Mouse (Mus musculus) kidney, embryonic 16.5 days (tissue): Measurements from ENCODE around the gene Stat4. TPM values are rescaled to one million over a fixed set of nuclear protein-coding genes. Genes with fewer than 3 reads are reported as not detected.

ENCODE experiments used
- ATAC-seq: fragments of 200-750 bp; cut with Nextera tagmentation; 2 replicates; pipeline ENCODE4 v1.8.0; 2017; ENCODE audit warnings: moderate TSS enrichment; ENCODE audit not compliant: low FRiP score, low TSS enrichment
- H3K27ac ChIP-seq: fragments of 300-500 bp; sonication (generic); 2 replicates; pipeline ENCODE4 v1.5.1; 2014; ENCODE audit warnings: low read length
- H3K27me3 ChIP-seq: fragments of 300-500 bp; sonication (generic); 2 replicates; pipeline ENCODE4 v1.6.1; 2014; ENCODE audit warnings: low read length, control low read depth, mixed read lengths; ENCODE audit not compliant: insufficient read depth
- H3K36me3 ChIP-seq: fragments of 300-500 bp; sonication (generic); 2 replicates; pipeline ENCODE4 v1.6.1; 2014; ENCODE audit warnings: low read length, control low read depth, mixed read lengths; ENCODE audit not compliant: insufficient read depth
- H3K4me1 ChIP-seq: fragments of 300-500 bp; sonication (generic); 2 replicates; pipeline ENCODE4 v1.6.1; 2014; ENCODE audit warnings: low read length, control low read depth, mixed read lengths; ENCODE audit not compliant: insufficient read depth
- H3K4me2 ChIP-seq: fragments of 300-500 bp; sonication (generic); replicated peaks from 2 replicates; pipeline ENCODE4 v1.6.1; 2014; ENCODE audit warnings: low read depth, low read length
- H3K4me3 ChIP-seq: fragments of 300-500 bp; sonication (generic); 2 replicates; pipeline ENCODE4 v1.5.1; 2014; ENCODE audit warnings: mild to moderate bottlenecking, low read length
- H3K9ac ChIP-seq: fragments of 300-500 bp; sonication (generic); replicated peaks from 2 replicates; pipeline ENCODE4 v1.6.1; 2014; ENCODE audit warnings: low read length
- H3K9me3 ChIP-seq: fragments of 300-500 bp; sonication (generic); 2 replicates; pipeline ENCODE4 v1.6.1; 2016; ENCODE audit warnings: low read length, control low read depth
- WGBS: fragments of 180-500 bp; shearing (Covaris S2); extraction: QIAGEN DNeasy Blood & Tissue Kit; methylation state at CpG from one replicate; pipeline ENCODE4 v1.1.7; 2014; 5-methylcytosine and 5-hydroxymethylcytosine counted together
- polyA plus RNA-seq: library from polyadenylated mRNA; unstranded; fragments of >200 nt; fragmentation: Nextera tagmentation; extraction: Ambion mirVana; gene quantifications from 2 replicates; pipeline ENCODE4 v1.2.1, GENCODE M21; 2015

The Stat4 gene
- polyA plus RNA-seq, 1 experiment from 2014 or later: 1.2 TPM

DNA sequence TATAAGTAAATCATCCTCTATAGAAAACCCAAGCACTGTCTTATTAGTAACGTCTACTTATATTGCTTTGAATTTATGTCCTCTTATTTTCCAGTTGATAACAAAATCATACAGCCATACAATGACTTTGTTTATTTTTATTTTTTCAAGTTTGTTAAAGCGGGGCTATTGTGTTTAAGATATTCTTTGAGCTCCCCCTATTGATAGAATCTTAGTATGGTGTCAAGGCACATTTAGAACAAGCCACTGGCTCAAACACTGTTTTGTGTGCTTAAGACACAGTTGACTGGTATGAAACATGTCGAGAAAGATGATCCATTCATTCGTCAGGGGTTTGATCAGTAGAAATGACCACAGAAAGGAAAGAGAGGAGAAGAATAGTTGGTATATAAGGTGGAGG lies 99.3 kb downstream of the Stat4 start:
- no peaks in the 10 kb centered on the region for H3K27me3 ChIP-seq
- no peak overlapping the region for H3K4me3 ChIP-seq
- no peak for ATAC-seq
- H3K4me1 ChIP-seq: no peaks in the 10 kb centered on the region
- no peaks in the 10 kb centered on the region for H3K36me3 ChIP-seq
- no peaks in the 10 kb centered on the region for H3K9me3 ChIP-seq
- H3K4me2 ChIP-seq: no peak overlapping the region
- H3K27ac ChIP-seq: no peak overlapping the region
- H3K9ac ChIP-seq: no peak overlapping the region
- WGBS: 23% methylated on average over 4 of the region's 4 CpGs

DNA sequence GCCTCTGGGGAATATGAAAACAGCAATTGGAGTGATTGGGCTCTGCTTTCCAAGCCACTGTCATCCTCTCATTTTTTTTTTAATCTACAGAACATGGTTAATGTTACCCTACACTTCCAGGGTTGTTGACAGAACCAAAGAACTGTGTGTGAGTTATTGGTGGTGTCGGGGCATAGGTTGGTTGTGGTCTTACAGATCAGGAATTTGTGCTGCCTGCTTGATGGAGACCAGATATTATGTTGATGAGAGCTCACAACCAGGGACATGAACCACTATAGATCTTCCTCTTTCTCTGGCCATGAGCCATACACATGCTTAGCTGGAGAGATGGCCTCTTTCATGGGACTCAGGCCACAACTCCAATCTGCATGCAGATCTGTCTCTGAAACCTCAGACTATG lies 100.2 kb downstream of the Stat4 start:
- Histone ChIP-seq H3K27ac (no peak overlapping the region), H3K9ac (no peak overlapping the region), H3K9me3 (no peaks in the 10 kb centered on the region), H3K4me1 (no peaks in the 10 kb centered on the region), H3K4me2 (no peak overlapping the region), H3K36me3 (no peaks in the 10 kb centered on the region), H3K27me3 (no peaks in the 10 kb centered on the region), H3K4me3 (no peak overlapping the region)
- ATAC-seq: no peak
- WGBS: 70% methylated on average over 1 of the region's 1 CpGs

DNA sequence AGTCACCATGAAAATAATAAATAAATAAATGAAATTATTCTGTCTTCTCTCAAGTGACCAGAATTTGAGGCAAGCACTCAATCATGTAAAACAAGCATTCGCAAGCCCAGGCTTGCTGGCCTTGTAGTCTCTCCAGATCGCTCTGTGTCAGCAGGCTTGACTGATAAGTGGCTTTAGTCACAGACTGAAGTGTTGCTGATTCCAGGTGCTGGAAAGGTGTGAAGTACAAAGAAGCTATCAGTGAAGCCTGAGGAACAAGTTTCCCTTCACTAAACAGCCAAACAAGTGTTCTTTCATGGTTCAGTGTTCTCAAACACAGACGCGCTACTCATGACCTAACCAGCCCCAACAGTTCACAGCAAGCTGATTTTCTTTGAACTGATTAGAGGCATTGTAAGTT lies 101.7 kb downstream of the Stat4 start:
- H3K4me1 ChIP-seq: no peaks in the 10 kb centered on the region
- H3K27me3 ChIP-seq: no peaks in the 10 kb centered on the region
- ATAC-seq: no peak
- H3K4me2 ChIP-seq: no peak overlapping the region
- WGBS: 63% methylated on average over 4 of the region's 4 CpGs
- no peaks in the 10 kb centered on the region for H3K9me3 ChIP-seq
- no peak overlapping the region for H3K9ac ChIP-seq
- H3K27ac ChIP-seq: no peak overlapping the region
- no peak overlapping the region for H3K4me3 ChIP-seq
- no peaks in the 10 kb centered on the region for H3K36me3 ChIP-seq

DNA sequence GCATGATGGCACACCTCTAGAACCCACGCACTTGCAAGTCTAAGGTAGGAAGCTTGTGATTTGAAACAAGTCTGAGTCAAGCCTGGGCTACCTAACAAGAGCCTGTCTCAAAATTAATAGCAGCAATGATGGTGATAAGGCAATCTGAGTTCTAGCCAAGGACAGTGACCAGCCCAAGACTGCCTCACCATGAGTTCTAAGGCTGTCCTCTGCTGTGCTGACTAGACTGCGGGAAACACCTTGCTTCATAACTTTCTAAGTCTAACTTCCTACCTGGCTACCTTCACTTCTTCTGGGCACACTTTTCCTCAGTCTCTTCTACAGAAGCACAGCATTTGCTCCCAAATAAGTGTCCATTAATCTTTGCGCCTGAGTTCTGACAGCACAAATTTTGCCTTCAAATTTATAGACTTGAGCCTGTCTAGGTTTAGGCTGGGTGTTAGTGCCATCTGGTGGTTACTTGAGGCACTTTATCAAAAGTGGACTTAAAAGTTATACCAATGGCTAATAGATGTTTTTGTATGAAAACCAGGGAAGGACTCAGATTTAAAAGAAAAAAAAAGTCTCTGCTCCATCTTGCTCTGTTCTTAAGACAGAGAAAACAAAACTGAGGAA lies 111.8 kb downstream of the Stat4 start:
- Histone ChIP-seq H3K27me3 (no peaks in the 10 kb centered on the region), H3K36me3 (no peaks in the 10 kb centered on the region), H3K4me3 (no peak overlapping the region), H3K4me2 (no peak overlapping the region), H3K27ac (no peak overlapping the region), H3K9ac (no peak overlapping the region), H3K9me3 (no peaks in the 10 kb centered on the region), H3K4me1 (no peaks in the 10 kb centered on the region)
- WGBS: 70% methylated on average over 3 of the region's 3 CpGs
- ATAC-seq: no peak

DNA sequence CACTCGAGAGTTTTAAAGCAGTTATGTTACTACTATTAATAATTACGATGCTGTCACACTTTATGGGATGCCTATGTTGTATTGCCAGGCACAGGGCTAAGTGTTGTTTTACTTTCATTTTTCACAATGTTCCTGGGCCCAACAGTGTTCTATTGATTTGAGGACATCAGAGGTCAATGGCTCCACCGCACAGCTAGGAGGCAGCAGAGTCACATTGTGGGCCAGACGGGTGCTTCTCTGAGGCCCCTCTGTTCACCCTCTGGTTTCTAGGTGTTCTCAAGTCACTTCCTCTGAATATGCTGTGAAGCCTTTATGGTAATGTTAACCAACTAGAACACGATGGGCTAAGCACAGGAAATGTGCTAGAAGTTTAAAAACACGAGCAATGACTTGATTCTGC lies 113.5 kb downstream of the Stat4 start:
- WGBS: 70% methylated on average over 6 of the region's 6 CpGs
- no peak for ATAC-seq
- no peaks in the 10 kb centered on the region for H3K36me3 ChIP-seq

DNA sequence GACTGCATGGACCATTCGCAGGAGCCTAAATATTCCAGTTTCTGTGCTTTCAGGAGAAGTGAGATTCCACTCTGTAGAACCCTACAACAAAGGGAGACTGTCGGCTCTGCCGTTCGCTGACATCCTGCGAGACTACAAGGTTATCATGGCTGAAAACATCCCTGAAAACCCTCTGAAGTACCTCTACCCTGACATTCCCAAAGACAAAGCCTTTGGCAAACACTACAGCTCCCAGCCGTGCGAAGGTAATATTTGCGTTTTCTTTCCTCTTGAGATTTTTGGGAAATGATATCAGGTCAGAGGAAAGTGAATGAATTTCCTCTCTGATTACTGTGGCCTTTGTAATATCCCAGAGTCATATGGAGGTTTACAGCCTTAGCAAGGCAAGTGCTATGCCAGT lies 115.8 kb downstream of the Stat4 start:
- H3K27me3 ChIP-seq: no peaks in the 10 kb centered on the region
- H3K9me3 ChIP-seq: no peaks in the 10 kb centered on the region
- no peak overlapping the region for H3K4me3 ChIP-seq
- ATAC-seq: no peak
- no peak overlapping the region for H3K27ac ChIP-seq
- WGBS: 85% methylated on average over 8 of the region's 8 CpGs
- no peak overlapping the region for H3K9ac ChIP-seq
- no peaks in the 10 kb centered on the region for H3K4me1 ChIP-seq
- no peak overlapping the region for H3K4me2 ChIP-seq
- no peaks in the 10 kb centered on the region for H3K36me3 ChIP-seq

More for the DNA sequence above, 113.5 kb downstream of the Stat4 start:
- Histone ChIP-seq H3K9ac (no peak overlapping the region), H3K4me3 (no peak overlapping the region), H3K27ac (no peak overlapping the region), H3K4me1 (no peaks in the 10 kb centered on the region), H3K27me3 (no peaks in the 10 kb centered on the region), H3K9me3 (no peaks in the 10 kb centered on the region), H3K4me2 (no peak overlapping the region)

DNA sequence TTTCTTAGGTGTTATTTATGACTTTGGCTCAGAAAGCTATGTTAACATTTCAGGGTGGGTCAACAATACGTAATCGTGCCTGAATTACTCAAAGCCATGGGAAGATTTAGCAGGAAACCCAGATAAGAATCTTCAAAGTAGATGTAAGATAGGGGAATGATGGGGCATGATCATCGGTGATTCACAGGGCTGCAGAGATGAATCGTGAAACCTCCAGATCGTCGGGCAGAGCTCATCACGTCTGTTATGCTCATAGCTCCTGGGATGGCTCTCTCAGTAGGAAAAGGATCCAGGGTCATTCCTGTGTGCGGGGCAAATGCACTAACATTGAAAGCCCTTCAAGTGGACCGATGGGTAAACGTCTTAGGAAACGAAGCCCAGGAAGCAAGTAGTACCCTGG lies 120.3 kb downstream of the Stat4 start:
- Histone ChIP-seq H3K9me3 (no peaks in the 10 kb centered on the region), H3K36me3 (no peaks in the 10 kb centered on the region)
- WGBS: 72% methylated on average over 11 of the region's 11 CpGs

DNA sequence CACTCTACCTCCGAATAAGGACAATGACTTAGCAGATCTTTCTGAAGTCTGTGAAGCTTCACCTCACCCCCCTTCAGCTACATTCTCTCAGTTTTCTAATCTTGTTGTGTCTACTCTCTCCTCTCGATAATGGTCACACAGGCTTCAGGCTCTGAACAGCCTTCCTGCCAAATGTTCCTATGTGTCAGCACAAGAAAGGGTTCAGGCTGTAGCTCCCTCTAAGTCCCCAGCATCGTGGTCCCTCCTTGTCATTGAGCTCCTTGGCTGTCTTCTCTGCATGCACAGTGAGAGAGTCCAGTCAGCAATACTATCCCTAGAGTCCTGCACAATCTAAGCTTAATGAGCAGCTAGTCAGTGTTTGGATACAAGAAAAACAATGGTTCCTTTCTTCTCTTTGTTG lies 124.3 kb downstream of the Stat4 start:
- no peak overlapping the region for H3K4me2 ChIP-seq
- no peak overlapping the region for H3K27ac ChIP-seq
- H3K36me3 ChIP-seq: no peaks in the 10 kb centered on the region
- no peaks in the 10 kb centered on the region for H3K27me3 ChIP-seq
- H3K4me3 ChIP-seq: no peak overlapping the region
- H3K9me3 ChIP-seq: no peaks in the 10 kb centered on the region
- no peak overlapping the region for H3K9ac ChIP-seq
- 69% methylated on average over 3 of the region's 3 CpGs for WGBS
- H3K4me1 ChIP-seq: peaks cover 4% of the 10 kb centered on the region; the same call in 1 of the 2 replicates
- no peak for ATAC-seq

More for the DNA sequence above, 120.3 kb downstream of the Stat4 start:
- Histone ChIP-seq H3K27ac (no peak overlapping the region), H3K27me3 (no peaks in the 10 kb centered on the region), H3K4me1 (no peaks in the 10 kb centered on the region), H3K4me2 (no peak overlapping the region), H3K9ac (no peak overlapping the region), H3K4me3 (no peak overlapping the region)
- no peak for ATAC-seq

DNA sequence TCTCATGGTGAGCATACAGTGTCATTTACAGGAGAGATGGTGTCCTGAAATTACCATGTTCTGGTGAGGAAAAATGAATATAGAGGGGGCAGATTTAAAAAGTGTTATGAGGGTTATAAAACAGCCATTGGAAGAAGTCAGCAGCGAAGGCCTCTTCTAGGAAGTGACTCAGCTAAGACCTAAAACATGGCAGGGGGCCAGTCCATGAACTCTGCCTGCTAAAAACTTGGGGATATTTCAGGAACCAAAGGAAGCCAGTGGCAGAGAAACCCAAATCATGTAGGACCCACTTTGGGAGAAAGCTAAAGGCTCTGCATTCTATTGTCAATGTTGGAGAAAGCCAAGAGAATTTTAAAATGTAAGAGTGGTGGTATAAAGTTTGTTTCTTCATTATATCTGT lies 125.4 kb downstream of the Stat4 start:
- Histone ChIP-seq H3K9me3 (no peaks in the 10 kb centered on the region), H3K4me1 (peaks cover 4% of the 10 kb centered on the region; the same call in 1 of the 2 replicates), H3K27ac (no peak overlapping the region), H3K27me3 (no peaks in the 10 kb centered on the region), H3K9ac (no peak overlapping the region), H3K4me2 (no peak overlapping the region), H3K4me3 (no peak overlapping the region), H3K36me3 (no peaks in the 10 kb centered on the region)
- ATAC-seq: no peak
- 76% methylated on average over 1 of the region's 1 CpGs for WGBS

DNA sequence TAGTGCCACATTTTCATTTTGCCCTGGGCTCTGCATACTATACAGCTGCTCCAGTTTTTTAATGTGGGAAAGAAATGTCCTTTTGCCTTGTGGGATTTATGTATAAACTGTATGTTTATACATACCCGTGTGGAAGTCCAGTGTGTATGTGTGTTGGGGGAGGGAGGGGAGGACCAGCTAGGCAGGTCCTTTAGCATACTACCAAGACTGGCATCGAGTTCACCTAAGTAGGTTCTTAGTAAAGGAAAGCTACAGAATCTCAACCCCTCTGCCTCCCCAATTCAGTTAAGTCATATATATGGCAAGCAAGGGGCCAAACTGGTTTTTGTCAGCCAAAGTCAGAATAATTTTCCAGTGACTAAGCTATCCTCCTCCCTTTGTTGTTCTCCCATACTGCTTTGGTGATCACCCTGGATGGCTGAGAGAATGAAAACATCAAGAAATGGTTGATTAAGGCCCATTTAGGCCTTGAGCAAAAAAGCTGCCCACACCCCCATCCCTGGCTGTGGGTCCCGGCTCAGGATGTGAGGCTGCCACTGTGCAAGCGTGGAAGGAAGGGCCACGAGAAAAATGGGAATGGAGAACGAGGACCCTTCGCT lies 126.2 kb downstream of the Stat4 start:
- ATAC-seq: peak; percentile 30
- H3K9me3 ChIP-seq: no peaks in the 10 kb centered on the region
- peaks cover 4% of the 10 kb centered on the region; the same call in 1 of the 2 replicates for H3K4me1 ChIP-seq
- peak overlapping the region; percentile 72 for H3K9ac ChIP-seq
- H3K27ac ChIP-seq: peak overlapping the region; percentile 76; the same call in 1 of the 2 replicates
- H3K4me3 ChIP-seq: peak overlapping the region; percentile 47
- peak overlapping the region; percentile 64 for H3K4me2 ChIP-seq
- no peaks in the 10 kb centered on the region for H3K27me3 ChIP-seq
- no peaks in the 10 kb centered on the region for H3K36me3 ChIP-seq
- 23% methylated on average over 7 of the region's 7 CpGs for WGBS
